Mouse (Mus musculus) gastrocnemius, adult 8-10 months (tissue): Measurements from ENCODE around the gene Ints6. TPM values are rescaled to one million over a fixed set of nuclear protein-coding genes. Genes with fewer than 3 reads are reported as not detected.

Experiments used
- DNase-seq, 2 experiments: peaks; one replicate each; pipeline ENCODE4 v3.0.0; 2022; ENCODE audit warnings: low spot score in 2 of 2
- total RNA-seq, 4 experiments: library from RNA; stranded (reverse); gene quantifications; 2 replicates each; pipeline ENCODE4 v1.2.4; 2022

Ints6 gene
- total RNA-seq = 10 to 100 TPM; 11.3 to 16.8 (median 15.4) TPM

DNA sequence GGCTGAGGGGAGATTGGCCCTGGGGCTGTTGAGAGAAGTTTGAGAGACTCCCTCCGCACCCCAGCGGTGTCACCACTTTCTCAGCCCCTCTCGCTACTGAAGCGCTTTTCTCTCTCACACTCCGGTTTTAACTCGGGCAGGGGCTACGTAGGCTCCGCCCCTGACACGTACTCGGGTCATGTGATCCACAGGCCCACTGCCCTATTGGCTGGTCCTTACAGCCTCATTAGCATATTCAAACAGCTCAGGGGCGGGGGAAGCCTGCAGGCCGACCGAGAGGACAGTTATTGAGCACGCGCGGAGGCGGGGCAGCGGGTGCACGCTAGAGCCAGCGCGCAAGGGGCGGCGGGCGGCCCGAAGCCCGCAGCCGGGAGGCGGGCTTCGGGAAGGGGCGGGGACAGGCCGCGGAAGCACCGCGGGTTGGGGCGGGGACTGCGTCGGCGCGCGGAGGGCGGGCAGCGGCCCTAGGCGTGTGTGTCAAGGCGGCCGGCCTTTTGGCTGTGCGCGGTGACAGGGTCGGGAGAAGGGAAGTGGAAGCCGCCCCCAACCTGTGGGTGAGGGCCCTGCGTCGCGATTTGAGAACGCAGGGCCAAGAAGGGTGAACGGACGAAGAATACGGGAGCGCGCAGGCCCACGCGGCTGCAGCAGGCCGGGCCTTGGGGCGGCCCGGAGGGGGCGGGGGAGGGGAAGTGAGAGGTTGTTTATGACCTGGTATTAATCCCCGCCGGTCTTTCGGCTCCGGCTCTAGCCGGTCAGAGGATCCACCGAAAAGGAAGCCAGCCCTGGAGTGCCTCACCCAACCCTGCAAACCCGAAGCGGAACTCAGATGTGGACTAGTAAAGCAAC is at the start of gene Ints6:
Gene Ints6, minus strand, starts transcription at position 134 of the 846 bp plus-strand sequence.
- DNase-seq = peak; percentile 99

DNA sequence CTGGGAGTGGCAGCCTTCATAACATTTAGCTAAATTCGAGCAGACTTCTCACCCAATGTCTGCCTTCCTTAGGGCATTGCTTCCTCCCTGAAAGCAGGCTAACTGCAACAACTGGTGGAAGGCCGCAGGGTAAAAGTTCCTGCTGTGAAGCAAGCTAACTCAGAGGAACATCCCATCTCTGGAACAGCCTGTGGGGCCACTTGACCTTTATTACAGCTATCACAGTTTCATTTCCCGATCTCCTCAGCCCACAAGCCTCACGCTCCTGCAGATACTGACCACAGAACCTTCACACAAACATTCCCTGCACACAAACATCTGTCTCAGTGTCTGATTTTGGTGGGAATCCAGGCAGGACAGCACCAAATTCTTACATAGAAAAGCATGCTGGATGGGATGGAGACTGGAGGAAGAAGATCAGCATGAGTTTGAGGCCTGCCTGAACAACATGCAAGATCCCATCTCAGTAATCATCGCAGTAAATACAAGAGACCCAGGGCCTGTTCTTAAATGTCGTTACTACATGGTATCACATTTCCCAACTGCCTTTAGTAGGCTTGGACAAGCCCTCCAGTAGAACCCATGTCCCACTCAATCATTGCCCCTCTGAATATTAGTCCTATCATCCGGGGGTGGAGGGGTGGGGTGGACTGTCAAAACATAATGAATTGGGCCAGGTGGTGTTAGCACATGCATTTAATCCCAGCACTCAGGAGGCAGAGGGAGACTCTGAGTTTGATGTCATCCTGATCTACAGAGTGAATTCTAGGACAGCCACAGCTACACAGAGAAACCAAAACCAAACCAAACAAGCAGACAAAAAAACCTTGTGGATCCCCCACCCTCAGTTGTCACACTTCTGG is 47.9 kb upstream of the Ints6 start:
- no peak for DNase-seq

DNA sequence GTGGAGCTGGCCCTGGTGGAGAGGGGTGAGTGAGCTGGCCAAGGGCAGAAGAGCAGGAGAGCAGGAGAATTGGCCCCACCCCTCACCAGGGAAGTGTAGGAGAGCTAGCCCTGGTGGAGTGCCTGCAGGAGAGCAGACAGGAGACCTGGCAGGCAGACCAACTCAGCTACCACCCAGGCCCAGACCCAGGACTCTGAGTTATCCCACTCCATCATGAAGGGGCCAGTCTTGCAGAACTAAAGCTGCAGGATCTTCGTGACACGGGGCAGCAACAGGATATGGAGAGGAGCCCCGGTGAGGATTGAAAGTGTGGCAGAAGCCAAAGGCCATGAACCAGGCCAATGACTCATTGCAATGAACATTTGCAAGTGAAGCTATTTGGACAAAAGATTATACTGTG is 46.0 kb upstream of the Ints6 start:
- no peak for DNase-seq

DNA sequence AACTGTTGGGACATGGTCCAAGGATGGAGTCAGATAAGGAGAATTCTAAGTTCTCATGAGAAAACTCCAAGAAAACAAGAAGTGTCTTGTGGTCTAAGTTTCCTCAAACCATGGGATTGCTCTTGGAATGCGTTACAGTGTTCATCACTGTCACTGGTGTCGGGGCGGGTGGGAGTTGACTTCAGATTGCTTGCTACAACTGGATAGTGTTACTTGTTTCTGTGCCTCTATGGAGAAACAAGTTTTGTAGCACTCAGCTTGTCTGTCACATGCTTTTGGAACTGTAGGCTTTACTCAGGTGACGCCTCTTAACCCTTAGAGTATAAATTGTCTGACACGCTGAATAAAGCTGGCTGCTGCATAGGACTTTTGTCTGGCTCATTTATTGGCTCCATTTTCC is 42.2 kb upstream of the Ints6 start:
- no peak for DNase-seq

DNA sequence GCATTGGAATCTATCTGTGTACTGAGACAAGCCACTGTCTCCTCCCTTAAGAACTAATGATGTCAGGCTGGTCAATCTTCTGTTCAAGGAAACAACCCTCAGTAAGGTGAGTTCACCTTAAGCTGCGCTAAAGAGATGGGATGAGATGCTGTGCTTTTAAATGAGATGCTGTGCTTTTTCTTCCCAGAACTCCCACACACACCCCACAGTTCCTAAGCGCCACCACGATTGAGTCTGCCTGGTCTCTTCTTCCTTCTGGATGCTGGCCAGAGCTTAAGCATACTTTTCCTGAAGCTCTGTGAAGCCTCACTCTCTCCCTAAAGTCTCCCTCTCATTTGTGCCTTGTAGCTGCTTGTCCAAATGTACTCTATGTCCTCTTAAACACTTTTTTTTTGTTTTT is 39.8 kb upstream of the Ints6 start:
- no peak for DNase-seq

DNA sequence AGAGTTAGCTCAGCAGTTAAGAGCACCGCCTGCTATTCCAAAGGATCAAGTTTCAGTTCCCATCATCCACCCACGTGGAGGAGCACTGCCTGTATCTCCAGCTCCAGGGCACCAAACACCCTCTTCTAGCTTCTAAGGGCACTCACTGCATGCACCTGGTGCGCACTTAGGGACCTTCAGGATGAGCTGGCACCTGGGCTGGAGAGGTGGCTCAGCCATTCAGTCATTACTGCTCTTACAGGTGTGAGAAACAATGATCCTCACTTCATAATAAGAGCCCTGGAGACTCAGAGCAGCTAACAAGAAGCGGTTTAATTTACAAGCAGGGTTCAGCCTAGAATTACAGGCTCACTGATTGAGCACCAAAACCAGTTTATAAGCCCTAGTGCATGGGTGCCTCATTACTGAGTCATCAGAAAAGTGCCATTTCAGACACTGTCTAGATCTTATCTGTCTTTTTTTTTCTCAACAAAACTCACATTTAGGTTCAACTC is 37.7 kb upstream of the Ints6 start:
- DNase-seq = no peak

DNA sequence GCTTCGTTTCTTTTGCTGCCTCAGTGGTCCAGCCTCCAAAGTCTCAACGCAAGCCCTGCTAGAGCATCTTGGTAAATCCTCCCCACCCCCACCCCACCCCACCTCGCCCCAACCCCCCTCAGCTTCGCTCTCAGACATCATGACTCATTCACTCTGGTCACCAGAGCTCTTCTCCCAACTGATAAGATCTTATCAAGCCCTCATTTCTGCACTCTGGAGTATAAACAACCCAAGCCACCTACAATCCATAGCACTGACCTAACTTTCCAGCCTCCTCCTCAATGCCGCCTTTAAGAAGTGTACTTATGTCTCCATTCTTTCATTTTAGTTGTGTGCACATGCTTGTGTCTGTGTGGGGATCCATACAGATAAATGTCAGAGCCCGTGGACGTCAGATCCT is 34.8 kb upstream of the Ints6 start:
- no peak for DNase-seq

DNA sequence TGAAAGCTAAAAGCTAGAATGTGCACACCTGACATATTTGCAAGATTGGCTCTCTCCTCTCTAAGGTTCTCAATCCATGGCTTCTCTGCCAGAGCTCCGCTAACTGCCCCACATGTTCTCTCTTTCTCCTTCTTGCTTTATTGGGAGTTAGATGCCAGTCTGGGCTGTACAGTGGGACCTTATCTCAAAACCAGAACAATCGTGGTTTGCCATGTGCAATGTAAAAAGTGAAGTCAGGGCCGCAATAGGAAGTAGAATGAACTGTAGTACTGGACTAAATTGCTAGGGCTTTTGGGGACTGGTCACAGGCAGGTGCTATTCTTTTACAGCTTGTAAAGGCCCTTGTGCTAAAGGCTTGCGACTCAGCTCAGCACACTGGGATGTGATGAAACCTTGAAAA is 28.3 kb upstream of the Ints6 start:
- DNase-seq = no peak

DNA sequence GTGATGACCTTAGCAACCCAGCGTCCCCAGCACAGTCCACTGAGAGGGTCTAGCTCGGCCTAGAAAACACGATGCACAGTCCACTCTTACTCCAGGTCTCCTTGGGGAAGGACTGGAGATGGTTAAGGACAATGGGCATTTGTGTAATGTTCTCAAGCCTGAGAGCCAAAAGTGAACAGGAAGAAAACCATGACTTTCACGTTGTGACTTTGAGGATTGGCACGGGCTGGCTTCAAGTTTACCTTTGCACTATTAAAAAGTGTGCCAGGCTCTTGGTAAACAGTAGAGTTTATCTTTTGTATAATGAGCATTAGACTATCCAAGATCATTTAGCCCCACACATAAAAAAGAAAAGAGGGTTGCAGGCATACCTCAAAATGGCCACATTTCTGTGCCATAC is 22.0 kb upstream of the Ints6 start:
- DNase-seq = no peak

DNA sequence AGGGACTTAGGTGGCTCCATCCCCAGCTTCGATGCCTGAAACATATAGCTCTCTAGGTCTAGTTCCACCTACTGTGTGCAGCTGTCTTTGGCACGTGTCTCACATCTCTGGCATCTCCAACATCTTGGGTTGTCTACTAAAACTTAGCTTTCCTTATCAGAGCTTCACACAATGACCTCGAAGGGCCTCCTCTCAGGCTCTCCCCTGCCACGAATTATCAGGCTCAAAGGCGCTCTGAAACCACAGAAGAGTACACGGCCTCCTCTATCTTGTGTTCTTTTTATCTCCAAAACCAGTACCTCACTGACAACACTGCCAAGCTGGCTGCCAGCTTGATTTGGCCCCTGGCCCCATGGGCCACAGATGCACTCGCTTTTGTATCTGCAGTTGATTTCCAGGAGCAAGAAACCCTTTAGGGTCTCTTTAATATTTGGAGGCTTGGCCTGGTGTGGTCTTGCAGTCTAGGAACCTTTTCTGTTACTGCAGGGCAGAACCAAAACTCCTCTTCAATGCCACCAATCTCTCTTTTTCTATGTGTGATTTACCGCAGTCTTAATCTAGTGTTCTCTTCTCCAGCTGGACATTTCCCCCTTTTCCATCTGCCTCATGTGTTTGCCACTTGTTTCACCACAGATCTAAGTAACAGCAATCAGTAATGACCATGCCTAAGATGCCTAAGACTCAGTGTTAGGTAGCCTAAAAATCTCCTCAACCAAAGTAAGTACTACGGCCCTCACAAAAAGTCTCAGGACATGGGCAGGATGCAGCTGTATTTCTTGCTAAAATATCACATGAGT is 19.7 kb upstream of the Ints6 start:
- no peak for DNase-seq

DNA sequence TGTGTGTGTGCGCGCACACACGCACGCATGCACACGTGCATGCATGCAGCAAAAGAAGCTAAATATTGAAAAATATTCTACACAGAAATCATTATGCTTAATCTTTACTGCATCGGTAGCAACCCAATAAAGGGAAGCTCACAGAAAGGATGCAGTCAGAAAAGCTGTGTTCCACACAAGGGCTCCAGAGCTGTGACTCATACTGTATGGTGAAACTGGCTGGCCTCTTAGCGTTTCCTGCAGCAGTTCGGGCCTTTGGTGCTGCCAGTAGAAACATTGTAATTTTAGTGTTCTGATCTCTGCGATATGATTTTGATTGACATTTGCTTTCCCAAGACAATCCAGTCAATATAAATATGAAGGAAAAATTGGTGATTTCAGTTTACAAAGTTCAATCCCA is 17.1 kb upstream of the Ints6 start:
- no peak for DNase-seq

DNA sequence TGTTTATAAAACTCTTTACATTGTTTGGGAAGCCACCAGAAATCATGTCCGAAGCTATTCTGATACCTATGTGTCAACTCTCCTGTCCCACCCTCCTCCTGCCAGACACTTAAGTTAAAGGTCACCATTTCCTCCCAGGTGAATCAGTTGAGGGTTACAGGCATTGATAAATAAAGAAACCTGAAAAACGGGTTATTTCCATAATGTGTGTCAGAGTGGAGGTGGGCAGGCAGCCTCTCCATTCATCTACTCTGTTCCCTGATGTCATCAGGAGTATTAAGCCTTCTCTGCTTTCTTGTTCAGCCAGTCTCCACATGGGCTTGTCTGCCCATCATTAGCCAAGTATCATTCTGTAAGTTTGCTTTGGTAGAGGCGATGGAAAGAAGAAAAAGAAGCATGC is 14.1 kb upstream of the Ints6 start:
- no peak for DNase-seq

DNA sequence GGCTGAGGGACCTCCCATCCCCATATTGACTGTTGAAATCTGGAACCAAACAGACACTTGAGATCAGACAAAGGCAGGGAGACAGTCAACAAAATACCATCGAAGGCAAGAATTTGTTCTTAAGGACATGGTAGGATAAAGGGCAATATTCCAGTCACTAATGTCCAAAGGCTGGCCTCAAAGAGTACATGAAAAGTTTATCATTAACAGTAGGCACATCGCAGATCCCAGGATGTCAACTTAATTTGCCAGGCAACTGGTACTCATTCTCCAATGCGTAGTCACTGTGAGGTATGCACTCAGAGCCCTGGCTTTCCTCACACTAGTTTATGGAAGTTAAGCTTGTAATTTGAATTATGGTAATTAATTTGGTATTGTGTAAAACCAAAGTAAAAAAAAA is 13.3 kb upstream of the Ints6 start:
- DNase-seq = no peak

DNA sequence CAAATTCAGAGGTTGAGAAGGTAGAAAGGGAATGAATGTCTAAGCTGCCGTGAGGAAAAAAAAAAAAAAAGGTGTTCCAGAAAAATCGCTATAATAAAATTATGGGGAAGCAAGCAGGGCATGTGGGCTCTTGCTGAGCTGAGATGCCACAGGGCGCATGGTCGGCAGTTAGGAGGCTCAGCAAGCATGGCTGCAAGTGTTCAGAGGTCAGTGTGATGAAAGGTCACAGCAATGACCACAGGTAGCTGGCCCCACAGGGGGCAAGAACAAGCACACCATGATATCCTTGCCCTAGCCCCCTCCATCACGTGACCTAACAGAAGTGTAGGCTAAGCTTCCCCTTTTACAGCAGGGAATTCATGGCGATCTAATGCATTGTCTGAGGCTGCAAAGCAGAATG is 12.8 kb upstream of the Ints6 start:
- DNase-seq = no peak

DNA sequence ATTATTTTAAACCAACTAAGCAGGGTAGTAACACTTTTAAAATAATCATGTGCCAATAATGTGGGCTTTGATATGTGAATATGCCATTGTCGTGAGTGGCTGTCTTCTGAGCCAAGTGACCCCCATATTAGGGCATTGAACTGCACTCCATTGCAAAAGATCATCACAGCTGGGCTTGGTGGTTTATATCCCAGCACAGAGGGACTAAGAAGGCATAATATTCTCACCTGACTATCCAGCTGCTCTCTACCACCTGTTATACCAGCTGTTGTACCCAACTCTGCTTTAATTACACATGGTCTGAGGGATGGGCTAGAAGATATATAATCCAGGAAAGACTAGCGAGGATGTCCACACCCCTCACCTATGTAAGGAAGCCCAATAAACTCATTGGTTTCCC is 4.4 kb upstream of the Ints6 start:
- DNase-seq = no peak

DNA sequence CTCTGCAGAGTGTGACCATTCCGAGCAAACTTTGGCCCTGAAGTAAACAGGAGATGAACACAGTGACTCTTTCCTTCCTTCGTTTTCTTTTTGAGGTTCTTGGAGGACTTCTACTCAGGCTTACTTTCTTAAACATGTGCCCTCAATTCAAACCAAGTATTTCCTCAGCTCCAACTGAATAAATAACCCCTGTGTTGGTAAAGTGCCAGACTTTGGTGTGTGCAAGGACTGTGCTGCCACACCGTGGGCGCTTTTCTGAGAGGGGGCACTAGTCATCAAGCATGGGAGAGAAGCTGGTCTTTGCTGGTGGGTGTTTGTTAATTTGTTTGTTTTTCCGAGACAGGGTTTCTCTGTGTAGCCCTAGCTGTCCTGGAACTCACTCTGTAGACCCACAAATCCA is 3.4 kb upstream of the Ints6 start:
- no peak for DNase-seq

DNA sequence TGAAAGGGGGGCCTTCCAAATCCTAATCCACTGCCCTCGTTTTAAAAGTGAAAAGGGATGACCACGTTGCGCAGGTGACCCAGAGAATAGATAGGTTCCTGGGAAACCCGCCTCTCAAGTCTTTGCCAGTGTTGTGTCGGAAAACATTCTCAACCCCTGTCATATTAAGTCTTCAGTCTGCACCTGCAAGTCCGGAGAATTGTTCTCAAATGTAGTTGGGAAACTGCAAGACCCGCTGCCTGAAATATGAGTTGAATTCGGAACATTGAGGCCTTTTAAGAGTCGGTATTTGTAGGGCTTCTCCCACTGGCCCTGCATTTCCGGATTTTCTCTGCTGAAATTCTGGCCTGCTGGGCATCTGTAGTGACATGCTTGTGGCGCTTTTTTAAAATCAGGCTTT is 974 bp upstream of the Ints6 start:
- DNase-seq = peak in 1 of 2 experiments; percentile 8

DNA sequence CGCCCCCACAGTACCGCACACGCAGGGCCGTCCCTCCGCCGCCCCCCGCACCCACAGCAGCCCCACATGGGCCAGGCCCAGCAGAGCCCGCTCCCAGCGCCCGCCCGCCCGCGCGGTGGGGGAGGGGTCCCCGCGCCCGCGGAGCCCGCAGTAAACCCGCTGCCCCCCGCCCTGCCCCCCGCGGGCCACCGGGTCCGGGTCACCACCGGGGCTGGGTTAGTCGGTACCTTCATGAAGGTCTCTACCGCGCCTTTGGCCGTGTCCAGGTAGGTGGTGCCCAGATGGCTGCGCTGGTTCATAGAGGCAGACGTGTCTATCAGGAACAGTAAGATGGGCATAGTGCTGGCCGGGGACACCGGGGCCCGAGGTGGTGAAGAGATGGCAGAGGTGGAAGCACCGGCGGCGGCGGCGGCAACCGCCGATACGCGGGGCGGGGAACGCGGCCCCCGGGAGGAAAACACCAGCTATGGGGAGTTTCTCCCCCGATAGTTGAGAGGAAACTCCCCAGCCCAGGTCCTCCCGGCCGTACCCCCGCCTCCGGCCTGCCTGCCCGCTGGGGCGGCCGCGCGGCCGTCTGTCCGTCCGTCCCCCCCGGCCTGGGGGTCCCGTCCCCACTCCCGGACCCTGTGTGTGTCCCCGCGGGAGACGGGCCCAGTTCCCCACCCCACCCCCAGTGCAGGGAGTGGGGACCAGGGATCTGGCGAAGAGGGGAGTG is 491 bp downstream of the Ints6 start:
- DNase-seq = peak; percentile 46 to 56

DNA sequence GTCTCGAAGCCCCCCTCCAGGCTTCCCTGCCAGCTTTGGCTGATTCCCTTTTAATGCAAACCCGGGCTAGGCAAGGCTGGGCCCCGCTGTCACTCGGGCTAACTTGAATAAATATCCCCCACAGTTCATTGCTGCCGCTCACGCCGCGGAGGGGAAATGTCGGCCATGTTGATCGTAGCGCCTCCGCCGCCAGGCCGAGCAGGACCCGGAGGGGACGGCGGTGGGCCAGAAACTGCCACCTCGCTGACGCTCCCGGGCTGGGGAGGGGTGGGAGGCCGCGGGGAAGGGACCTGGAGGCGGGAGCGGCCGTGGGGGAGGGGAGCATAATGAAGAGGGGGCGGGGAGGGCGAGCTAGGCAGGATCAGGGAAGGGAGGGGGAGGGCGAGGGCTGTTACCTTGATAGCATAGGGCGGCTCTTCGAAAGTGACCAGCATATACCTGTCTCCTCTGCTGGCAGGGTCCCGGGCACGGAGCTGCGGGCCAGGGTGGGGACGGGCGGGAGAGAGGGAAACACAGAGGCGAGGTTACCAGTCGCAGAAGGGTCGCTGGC is 1.1 kb downstream of the Ints6 start:
- DNase-seq = peak; percentile 49 to 57

DNA sequence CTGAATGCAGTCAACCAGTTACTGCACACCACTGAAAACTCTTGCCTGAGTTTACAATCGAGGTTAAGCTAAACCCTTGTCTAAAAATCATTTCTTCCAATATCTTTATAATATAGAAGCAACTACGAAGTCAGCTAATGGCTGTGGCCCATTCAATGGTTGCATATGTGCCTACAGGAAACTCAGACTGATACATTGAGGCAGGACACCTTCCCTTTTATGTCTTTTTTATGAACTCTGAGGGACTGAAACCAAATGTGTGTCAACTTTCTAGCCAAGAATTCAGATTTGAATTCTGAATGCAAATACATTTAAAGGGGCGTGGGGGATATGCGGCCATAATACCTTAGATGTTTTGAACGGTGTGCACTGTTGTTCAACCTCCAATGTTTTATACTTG is 2.3 kb downstream of the Ints6 start:
- DNase-seq = no peak
